Mouse (Mus musculus) liver, embryonic 14.5 days (tissue): ENCODE measurements at regions not wholly inside any gene's neighbourhood (a gene's known extent, or its start where the extent isn't known, plus 50 kb on each side); places are given as distances from the start of the nearest gene placed in this dataset.

Source experiments
- CTCF ChIP-seq: IDR thresholded peaks from 2 replicates; pipeline ENCODE4 v1.5.1; 2016; ENCODE audit warnings: antibody characterized with exemption, low read depth, control low read depth
- EP300 ChIP-seq: IDR thresholded peaks from 2 replicates; pipeline ENCODE4 v1.6.1; 2016; ENCODE audit warnings: antibody characterized with exemption, low read depth

DNA sequence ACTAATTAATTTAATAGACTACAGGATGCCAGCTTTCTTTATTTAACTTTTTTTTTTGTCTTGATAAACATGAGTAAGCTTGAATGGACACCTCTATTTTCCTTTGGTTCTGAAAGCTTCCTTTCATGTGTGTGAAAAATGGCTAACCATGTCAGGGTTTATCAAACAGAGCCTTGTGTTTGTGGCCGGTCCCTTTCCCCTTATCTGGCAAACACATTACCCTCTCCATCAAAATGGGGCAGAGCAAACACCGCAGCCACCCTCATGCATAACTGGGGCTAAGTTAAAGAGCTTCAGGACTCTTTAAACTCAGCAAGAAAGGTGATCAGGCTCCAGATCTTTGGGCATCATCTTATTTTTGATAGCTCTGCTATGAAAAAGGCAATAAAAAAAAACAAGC is 92.2 kb downstream of the Nr2f2 start:
- TF ChIP-seq CTCF (no peak), EP300 (no peak)
